Mouse (Mus musculus) forebrain, embryonic 14.5 days (tissue): ENCODE data around the gene Klhl8. TPM values are rescaled to one million over a fixed set of nuclear protein-coding genes. Genes with fewer than 3 reads are reported as not detected.

Experiments
- ATAC-seq: fragments of 200-750 bp; cut with Nextera tagmentation; 2 replicates; pipeline ENCODE4 v1.8.0; 2017; ENCODE audit warnings: mild to moderate bottlenecking, moderate library complexity
- DNase-seq: peaks from one replicate; pipeline ENCODE4 v3.0.0-alpha.2; 2015; ENCODE audit warnings: low spot score
- H3K27ac ChIP-seq: fragments of 300-500 bp; sonication (generic); 2 replicates; pipeline ENCODE4 v1.5.1; 2014; ENCODE audit warnings: low read depth, mild to moderate bottlenecking, control low read depth, low read length, moderate library complexity
- H3K27me3 ChIP-seq: fragments of 300-500 bp; sonication (generic); replicated peaks from 2 replicates; pipeline ENCODE4 v1.6.1; 2014; ENCODE audit warnings: low read length, control low read depth, mixed read lengths; ENCODE audit not compliant: control insufficient read depth, insufficient read depth
- H3K36me3 ChIP-seq: fragments of 300-500 bp; sonication (generic); 2 replicates; pipeline ENCODE4 v1.6.1; 2014; ENCODE audit warnings: low read length, control low read depth; ENCODE audit not compliant: control insufficient read depth, insufficient read depth
- H3K4me1 ChIP-seq: fragments of 300-500 bp; sonication (generic); 2 replicates; pipeline ENCODE4 v1.6.1; 2014; ENCODE audit warnings: antibody characterized with exemption, low read length, control low read depth; ENCODE audit not compliant: control insufficient read depth, insufficient read depth
- H3K4me2 ChIP-seq: fragments of 300-500 bp; sonication (generic); 2 replicates; pipeline ENCODE4 v1.6.1; 2014; ENCODE audit warnings: mild to moderate bottlenecking, control low read depth, low read length
- H3K4me3 ChIP-seq: fragments of 300-500 bp; sonication (generic); 2 replicates; pipeline ENCODE4 v1.5.1; 2014; ENCODE audit warnings: low read depth, low read length, control low read depth
- H3K9ac ChIP-seq: fragments of 300-500 bp; sonication (generic); 2 replicates; pipeline ENCODE4 v1.6.1; 2014; ENCODE audit warnings: mild to moderate bottlenecking, low read length, control low read depth, moderate library complexity
- H3K9me3 ChIP-seq: fragments of 300-500 bp; sonication (generic); replicated peaks from 2 replicates; pipeline ENCODE4 v1.6.1; 2016; ENCODE audit warnings: low read length, control low read depth, mixed read lengths; ENCODE audit not compliant: control insufficient read depth
- WGBS: fragments of 180-500 bp; shearing (Covaris S2); extraction: QIAGEN DNeasy Blood & Tissue Kit; methylation state at CpG from one replicate; pipeline ENCODE4 v1.1.7; 2014; 5-methylcytosine and 5-hydroxymethylcytosine counted together
- polyA plus RNA-seq: library from polyadenylated mRNA; unstranded; fragments of >200 nt; fragmentation: Nextera tagmentation; extraction: Ambion mirVana; gene quantifications from 2 replicates; pipeline ENCODE4 v1.2.1, GENCODE M21; 2014

The Klhl8 gene
- polyA plus RNA-seq, 1 experiment from 2014 or later, result 41.1 TPM

DNA sequence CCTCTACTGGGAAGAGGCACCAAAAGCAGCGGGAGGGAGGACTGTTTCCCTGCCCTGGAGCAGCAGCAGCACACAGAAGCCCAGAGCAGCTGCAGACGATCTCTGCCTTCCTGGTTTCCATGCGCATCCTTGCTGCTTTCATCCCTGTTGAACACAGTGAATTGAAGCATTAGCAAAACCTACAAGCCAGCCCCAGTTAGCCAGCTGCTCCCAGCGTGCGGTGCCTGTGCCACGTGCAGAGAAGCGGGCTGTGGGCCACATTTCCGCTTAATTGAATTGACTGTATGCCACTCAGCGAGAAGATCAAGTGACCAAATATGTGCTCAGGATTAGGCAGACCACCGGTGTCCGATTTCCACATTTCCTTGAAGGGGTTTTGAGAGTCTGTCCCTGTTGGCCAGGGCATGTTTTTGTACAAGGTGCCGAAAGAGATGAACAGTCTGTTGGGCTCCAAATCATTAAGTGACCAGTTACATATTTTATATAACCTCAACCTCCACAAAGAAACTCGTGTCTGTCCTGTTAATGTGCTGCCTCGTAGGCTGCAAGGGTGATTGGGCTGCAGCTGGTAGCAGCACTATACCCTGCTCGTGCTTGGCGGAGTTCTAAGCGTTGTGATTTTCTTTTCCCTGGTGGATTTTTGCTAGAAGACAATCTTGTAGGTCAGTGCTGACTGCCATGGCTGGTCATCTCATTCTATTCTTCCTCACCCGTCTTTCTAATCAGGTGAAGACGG is 65.5 kb downstream of the Klhl8 start:
- peak; percentile 73 for DNase-seq
- peak overlapping the region; percentile 14; the same call in 1 of the 2 replicates for H3K27ac ChIP-seq
- H3K9ac ChIP-seq, result no peak overlapping the region
- WGBS, result 48% methylated on average over 19 of the region's 19 CpGs
- no peak overlapping the region for H3K4me3 ChIP-seq
- no peak overlapping the region for H3K4me2 ChIP-seq
- H3K4me1 ChIP-seq, result peaks cover 7% of the 10 kb centered on the region
- peaks cover 10% of the 10 kb centered on the region; the same call in 1 of the 2 replicates for H3K36me3 ChIP-seq
- no peaks in the 10 kb centered on the region for H3K9me3 ChIP-seq
- no peaks in the 10 kb centered on the region for H3K27me3 ChIP-seq
- peak; percentile 78 for ATAC-seq

DNA sequence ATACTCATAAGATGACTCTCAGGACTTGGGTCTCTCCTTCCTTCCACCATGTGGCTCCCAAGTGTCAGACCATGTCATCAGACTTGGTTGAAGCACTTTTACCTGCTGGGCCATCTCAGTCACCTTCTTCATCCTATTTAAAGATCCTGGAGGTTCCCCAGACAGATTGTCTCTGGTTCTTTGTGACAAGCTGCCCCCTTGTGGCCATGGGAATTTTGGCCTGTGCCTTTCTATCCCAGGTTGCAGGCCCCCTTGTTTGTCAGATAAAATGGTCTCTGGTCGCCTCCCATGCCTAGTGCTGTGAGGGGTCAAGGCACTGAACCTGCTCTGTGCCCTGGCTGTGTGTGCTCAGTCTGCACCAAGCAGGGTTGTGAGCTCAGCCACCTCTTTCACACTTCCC is 67.1 kb downstream of the Klhl8 start:
- Histone ChIP-seq H3K4me3 (no peak overlapping the region), H3K9ac (no peak overlapping the region), H3K27me3 (no peaks in the 10 kb centered on the region), H3K36me3 (peaks cover 10% of the 10 kb centered on the region; the same call in 1 of the 2 replicates), H3K4me1 (peaks cover 7% of the 10 kb centered on the region), H3K27ac (no peak overlapping the region), H3K4me2 (no peak overlapping the region), H3K9me3 (no peaks in the 10 kb centered on the region)
- DNase-seq (peak; percentile 56), ATAC-seq (no peak)
- 33% methylated on average over 1 of the region's 1 CpGs for WGBS

DNA sequence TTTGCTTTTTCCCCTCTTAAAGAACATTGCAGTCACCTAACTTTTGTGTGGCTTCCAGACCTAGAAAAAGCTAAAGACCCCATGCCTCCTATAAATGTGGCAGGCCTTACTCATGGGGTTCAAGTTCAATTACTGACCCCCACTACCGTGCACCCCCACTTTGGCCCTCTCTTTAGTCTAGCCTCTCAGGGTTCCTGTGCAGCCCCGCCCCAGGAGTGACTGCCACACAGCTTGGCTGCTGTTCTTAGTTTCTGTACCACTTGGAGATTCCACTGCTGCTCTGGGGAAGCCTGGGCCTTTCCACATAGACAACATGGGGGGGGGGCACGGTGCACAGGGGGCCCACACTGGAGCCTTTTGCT is 71.8 kb downstream of the Klhl8 start:
- WGBS, result 83% methylated on average over 3 of the region's 3 CpGs
- no peak overlapping the region for H3K4me3 ChIP-seq
- no peak overlapping the region for H3K9ac ChIP-seq
- H3K4me2 ChIP-seq, result no peak overlapping the region
- H3K9me3 ChIP-seq, result no peaks in the 10 kb centered on the region
- no peak overlapping the region for H3K27ac ChIP-seq
- H3K4me1 ChIP-seq, result peaks cover 3% of the 10 kb centered on the region
- DNase-seq (no peak), ATAC-seq (no peak)
- 0 out of 2 replicates have a peak, but pooled peaks cover 2% of the 10 kb centered on the region for H3K36me3 ChIP-seq
- H3K27me3 ChIP-seq, result no peaks in the 10 kb centered on the region

DNA sequence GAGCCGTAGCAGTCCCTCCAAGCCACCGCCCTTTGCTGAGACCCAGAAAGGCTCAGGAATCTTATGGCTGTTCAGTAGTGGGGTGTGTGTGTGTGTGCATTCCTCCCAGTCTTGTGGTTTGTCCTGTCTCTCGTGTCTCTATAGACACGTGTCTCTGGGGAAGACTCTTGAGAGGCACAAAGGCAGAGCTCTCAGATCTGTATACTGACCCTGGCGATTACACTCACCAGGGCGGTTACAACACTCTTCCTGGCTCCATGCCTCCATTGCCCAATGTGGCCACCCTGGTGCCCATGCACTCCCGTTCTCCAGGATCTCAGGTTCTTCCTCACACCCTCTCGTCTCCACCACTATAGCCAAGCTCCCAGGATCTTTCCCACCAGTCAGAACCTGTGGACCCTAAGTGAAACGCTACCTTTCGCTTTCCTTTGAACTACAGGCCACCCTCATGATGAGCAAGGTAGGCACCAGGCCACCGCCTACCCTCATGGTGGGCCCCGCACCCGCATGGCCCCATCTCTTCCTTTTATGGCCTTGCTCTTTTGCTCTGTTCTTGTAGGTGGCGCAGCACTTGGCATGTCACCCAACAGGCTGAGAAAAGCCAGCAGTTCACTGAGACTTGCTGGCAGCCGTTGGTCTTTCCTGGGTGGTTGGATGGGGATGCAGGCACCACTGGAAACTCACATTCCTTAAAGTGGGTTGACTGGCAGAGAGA is 72.4 kb downstream of the Klhl8 start:
- DNase-seq, result no peak
- Histone ChIP-seq H3K9ac (no peak overlapping the region), H3K4me3 (no peak overlapping the region), H3K4me2 (no peak overlapping the region), H3K4me1 (peaks cover 3% of the 10 kb centered on the region), H3K27me3 (no peaks in the 10 kb centered on the region), H3K27ac (no peak overlapping the region), H3K36me3 (0 out of 2 replicates have a peak, but pooled peaks cover 5% of the 10 kb centered on the region), H3K9me3 (no peaks in the 10 kb centered on the region)
- ATAC-seq, result no peak
- 93% methylated on average over 15 of the region's 15 CpGs for WGBS

DNA sequence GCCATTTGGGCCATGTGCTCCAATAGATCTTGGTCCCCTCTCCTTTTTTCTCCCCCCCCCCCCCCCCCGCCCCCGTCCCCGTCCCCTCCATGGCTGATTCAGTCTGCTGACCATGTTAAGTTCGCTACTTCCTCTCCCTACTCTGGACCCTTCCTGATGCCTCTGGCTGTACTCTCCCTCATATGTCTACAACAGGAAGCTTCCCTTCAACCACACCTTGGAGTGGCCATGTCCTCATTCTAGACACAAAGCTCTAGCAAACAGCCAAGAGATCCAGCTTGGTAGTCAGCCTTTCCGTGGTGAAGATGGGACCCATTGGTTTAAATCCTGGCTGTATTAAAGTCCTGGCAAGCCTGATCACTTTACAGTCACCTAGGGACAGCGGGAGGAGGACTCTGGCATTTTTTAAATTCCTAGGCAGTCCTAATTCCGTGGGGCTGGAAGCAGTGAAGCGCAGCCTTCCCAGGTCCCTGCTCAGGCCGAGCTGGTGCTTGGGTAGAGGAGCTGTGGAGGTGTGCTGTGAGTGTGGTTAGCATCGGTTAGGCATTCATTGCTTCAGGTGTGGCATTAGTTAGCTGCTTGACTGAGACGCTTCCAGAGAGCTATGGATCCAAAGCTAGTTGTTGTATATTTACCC is 74.8 kb downstream of the Klhl8 start:
- Histone ChIP-seq H3K27me3 (no peaks in the 10 kb centered on the region), H3K9me3 (no peaks in the 10 kb centered on the region), H3K4me3 (no peak overlapping the region), H3K27ac (no peak overlapping the region), H3K4me1 (peaks cover 3% of the 10 kb centered on the region), H3K9ac (no peak overlapping the region), H3K4me2 (no peak overlapping the region), H3K36me3 (0 out of 2 replicates have a peak, but pooled peaks cover 4% of the 10 kb centered on the region)
- ATAC-seq (no peak), DNase-seq (no peak)
- 71% methylated on average over 8 of the region's 11 CpGs for WGBS

DNA sequence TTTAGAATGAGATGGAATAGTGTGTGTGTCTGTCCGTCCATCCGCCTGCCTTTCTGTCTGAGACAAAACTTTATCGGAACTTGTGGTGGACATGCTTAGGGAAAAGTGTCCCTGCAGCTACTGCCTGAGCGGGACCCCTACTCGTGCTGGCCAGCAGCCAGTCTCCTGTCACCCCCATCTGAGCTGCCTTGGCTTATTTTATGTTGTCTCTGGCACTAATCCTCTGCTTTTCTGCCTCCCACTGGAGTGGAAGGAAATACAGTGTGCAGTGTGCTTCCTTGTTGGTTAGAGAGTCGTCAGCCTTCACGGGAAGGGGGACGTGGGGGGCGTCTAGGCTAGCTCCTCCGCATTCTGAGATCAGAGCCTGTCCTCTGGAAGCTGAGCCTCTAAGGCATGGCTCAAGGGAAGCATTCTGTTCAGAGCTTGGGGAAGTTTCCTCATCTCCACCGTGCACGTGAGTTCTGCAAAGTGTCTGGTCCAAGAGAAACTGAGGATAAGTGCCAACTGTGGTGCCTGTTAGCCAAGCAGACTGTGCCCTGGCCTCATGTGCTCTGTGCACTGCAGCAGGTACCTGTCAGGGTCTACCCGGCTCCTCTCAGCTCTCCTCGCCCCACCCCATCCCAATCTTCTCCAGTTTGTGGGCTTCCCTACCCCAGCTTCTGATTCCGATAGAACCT is 75.5 kb downstream of the Klhl8 start:
- Histone ChIP-seq H3K27ac (no peak overlapping the region), H3K27me3 (no peaks in the 10 kb centered on the region), H3K4me3 (no peak overlapping the region), H3K9ac (no peak overlapping the region), H3K9me3 (no peaks in the 10 kb centered on the region), H3K4me2 (no peak overlapping the region), H3K36me3 (0 out of 2 replicates have a peak, but pooled peaks cover 4% of the 10 kb centered on the region), H3K4me1 (peaks cover 3% of the 10 kb centered on the region)
- DNase-seq (peak; percentile 49), ATAC-seq (peak; percentile 37; the same call in 1 of the 2 replicates)
- WGBS, result 68% methylated on average over 15 of the region's 15 CpGs

DNA sequence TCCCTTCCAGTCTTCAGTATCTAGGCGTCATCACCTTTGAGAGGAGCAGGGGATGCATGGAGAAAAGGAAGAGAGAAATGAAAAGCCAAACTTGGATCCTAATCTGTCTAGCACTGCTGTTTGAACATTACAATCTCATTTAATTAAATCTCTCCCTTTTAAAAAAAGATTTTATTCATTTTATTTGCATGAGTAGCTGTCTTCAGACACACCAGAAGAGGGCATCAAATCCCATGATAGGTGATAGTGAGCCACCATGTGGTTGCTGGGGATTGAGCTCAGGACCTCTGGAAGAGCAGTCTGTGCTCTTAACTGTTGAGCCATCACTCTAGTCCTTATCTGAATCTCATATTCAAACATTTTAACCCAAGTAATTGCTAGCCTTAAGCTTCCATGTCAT is 80.2 kb downstream of the Klhl8 start:
- H3K9me3 ChIP-seq, result no peaks in the 10 kb centered on the region
- H3K27me3 ChIP-seq, result no peaks in the 10 kb centered on the region
- no peak overlapping the region for H3K4me2 ChIP-seq
- 0 out of 2 replicates have a peak, but pooled peaks cover 6% of the 10 kb centered on the region for H3K36me3 ChIP-seq
- H3K9ac ChIP-seq, result no peak overlapping the region
- H3K27ac ChIP-seq, result no peak overlapping the region
- no peak overlapping the region for H3K4me3 ChIP-seq
- 90% methylated on average over 1 of the region's 1 CpGs for WGBS
- peaks cover 3% of the 10 kb centered on the region for H3K4me1 ChIP-seq
- ATAC-seq, result no peak
- DNase-seq, result no peak

DNA sequence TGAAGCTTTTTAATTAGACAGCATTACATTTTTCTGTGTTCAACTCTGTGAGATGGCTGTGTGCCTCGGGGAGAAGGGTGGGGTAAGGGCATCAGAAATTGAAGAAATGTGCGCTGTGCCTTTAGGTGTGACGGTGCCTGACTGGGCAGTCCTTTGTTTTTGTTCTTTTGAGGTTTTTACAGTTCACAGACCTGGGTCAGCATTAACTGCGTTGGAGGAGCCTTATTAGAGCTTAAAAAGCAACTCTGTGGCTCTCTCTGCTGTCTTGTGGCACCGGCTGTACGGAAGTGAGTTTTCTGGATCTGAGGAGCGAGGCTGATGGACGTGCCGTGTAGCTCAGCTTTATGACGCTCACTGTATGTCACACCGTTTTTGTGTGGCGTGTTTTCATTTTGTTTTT is 81.9 kb downstream of the Klhl8 start:
- H3K27ac ChIP-seq, result no peak overlapping the region
- H3K4me2 ChIP-seq, result no peak overlapping the region
- no peak overlapping the region for H3K4me3 ChIP-seq
- 0 out of 2 replicates have a peak, but pooled peaks cover 6% of the 10 kb centered on the region for H3K36me3 ChIP-seq
- no peak overlapping the region for H3K9ac ChIP-seq
- ATAC-seq, result no peak
- WGBS, result 75% methylated on average over 12 of the region's 12 CpGs
- no peaks in the 10 kb centered on the region for H3K9me3 ChIP-seq
- H3K27me3 ChIP-seq, result no peaks in the 10 kb centered on the region
- DNase-seq, result no peak
- no peaks in the 10 kb centered on the region for H3K4me1 ChIP-seq
